In genomic region chr8:128223522-128223921, GRCm38 (mm10) we compare ENCODE assay signal across 16 mouse cellular contexts.
DNase-seq lines count a peak whose midpoint lies in the region; ATAC-seq and TF ChIP-seq lines count a peak whose summit lies in the region.
"Had no signal": no experiment of that assay in that cellular context is flagged by ENCODE, and none has a peak within 500 bp of the region (broad histone marks: within the 10 kb centered on the region; RNA-seq: fewer than 3 reads in every experiment).

No protein-coding gene starts in this region.

- no peak overlapping the region for H3K4me2 ChIP-seq in kidney, postnatal 0 days (ENCODE audit: low read length)
- H3K4me2 ChIP-seq in heart, postnatal 0 days (ENCODE audit: low read depth, low read length), result no peak overlapping the region
- H3K4me2 ChIP-seq: forebrain, embryonic 13.5 days; limb, embryonic 12.5 days; liver, embryonic 15.5 days had no signal

- H3K27ac ChIP-seq in kidney, postnatal 0 days, result no peak overlapping the region
- peak overlapping the region; percentile 39; the same call in 1 of the 2 replicates for H3K27ac ChIP-seq in heart, postnatal 0 days (ENCODE audit: low read depth)
- H3K27ac ChIP-seq: forebrain, embryonic 13.5 days; hindbrain, postnatal 0 days; limb, embryonic 12.5 days; liver, embryonic 15.5 days had no signal

- H3K4me1 ChIP-seq in kidney, postnatal 0 days (replicated peaks; ENCODE audit: insufficient read depth, low read length), result no peaks in the 10 kb centered on the region
- H3K4me1 ChIP-seq in heart, postnatal 0 days (ENCODE audit: control insufficient read depth, insufficient read depth), result peaks cover 32% of the 10 kb centered on the region
- H3K4me1 ChIP-seq: forebrain, embryonic 13.5 days; limb, embryonic 12.5 days; liver, embryonic 15.5 days had no signal

- ATAC-seq in kidney, postnatal 0 days (replicated peaks; ENCODE audit: low FRiP score, low read depth), result no peak
- ATAC-seq in heart, postnatal 0 days (ENCODE audit: insufficient read depth, low read depth), result peak; percentile 56
- ATAC-seq: forebrain, embryonic 13.5 days; hindbrain, postnatal 0 days had no signal

- H3K9ac ChIP-seq in kidney, postnatal 0 days (ENCODE audit: low read depth, low read length), result no peak overlapping the region
- H3K9ac ChIP-seq in heart, postnatal 0 days (replicated peaks; ENCODE audit: low read depth, low read length), result no peak overlapping the region
- H3K9ac ChIP-seq: forebrain, embryonic 13.5 days; limb, embryonic 12.5 days; liver, embryonic 15.5 days had no signal

- no peaks in the 10 kb centered on the region for H3K36me3 ChIP-seq in kidney, postnatal 0 days (ENCODE audit: insufficient read depth, low read length)
- H3K36me3 ChIP-seq in heart, postnatal 0 days (replicated peaks; ENCODE audit: control insufficient read depth, insufficient read depth, low read length), result no peaks in the 10 kb centered on the region
- H3K36me3 ChIP-seq: limb, embryonic 12.5 days; liver, embryonic 15.5 days had no signal

- no peak for TF ChIP-seq CTCF in kidney, postnatal 0 days (IDR thresholded peaks at IDR 0.05; ENCODE audit: low read depth)
- no peak for TF ChIP-seq CTCF in heart, postnatal 0 days (IDR thresholded peaks at IDR 0.05; ENCODE audit: low read depth)

- no peak overlapping the region for H3K4me3 ChIP-seq in kidney, postnatal 0 days (replicated peaks; ENCODE audit: low read depth, low read length)
- H3K4me3 ChIP-seq in heart, postnatal 0 days (ENCODE audit: low read depth, low read length), result no peak overlapping the region
- H3K4me3 ChIP-seq: forebrain, embryonic 13.5 days; limb, embryonic 12.5 days; liver, embryonic 15.5 days; megakaryocyte, embryonic 14.5 days had no signal

- H3K27me3 ChIP-seq in kidney, postnatal 0 days (ENCODE audit: insufficient read depth, low read length), result no peaks in the 10 kb centered on the region
- H3K27me3 ChIP-seq in heart, postnatal 0 days (ENCODE audit: control insufficient read depth, insufficient read depth, low read length), result no peaks in the 10 kb centered on the region
- H3K27me3 ChIP-seq: forebrain, embryonic 13.5 days; limb, embryonic 12.5 days; liver, embryonic 15.5 days; megakaryocyte, embryonic 14.5 days had no signal

- no peaks in the 10 kb centered on the region for H3K9me3 ChIP-seq in kidney, postnatal 0 days (replicated peaks; ENCODE audit: low read length)
- H3K9me3 ChIP-seq in heart, postnatal 0 days (replicated peaks; ENCODE audit: control insufficient read depth, low read length), result no peaks in the 10 kb centered on the region
- H3K9me3 ChIP-seq: forebrain, embryonic 13.5 days; limb, embryonic 12.5 days; liver, embryonic 15.5 days; megakaryocyte, embryonic 14.5 days had no signal

- DNase-seq in cerebellum, postnatal 10 days, result peak; percentile 12
- DNase-seq in cerebellum, adult 11-12 months, result no peak
- peak; percentile 9 for DNase-seq in kidney, postnatal 0 days (ENCODE audit: low spot score)
- DNase-seq in kidney, postnatal 25 days, result no peak
- DNase-seq in CD4-positive, CD25-positive, alpha-beta regulatory T cell, adult 2 months (ENCODE audit: low read depth, low spot score), result peak; percentile 8
- DNase-seq in heart, postnatal 0 days (ENCODE audit: low spot score), result peak; percentile 73
- no peak for DNase-seq in right cerebral cortex, adult 2 months (ENCODE audit: low spot score in 2 of 2)
- no peak for DNase-seq in right cerebral cortex, postnatal 14 days
- DNase-seq: cerebellum, adult 11 months; retina, postnatal 1 day; thymus, postnatal 14 days had no signal

- TF ChIP-seq EP300 in heart, postnatal 0 days (IDR thresholded peaks at IDR 0.05; ENCODE audit: low read depth), result no peak

Comparison
In these comparisons a context has a peak if more than half of its experiments do, and no peak if none do; other contexts are left out.
1. DNase-seq: peak in cerebellum, postnatal 10 days (2 of 2), kidney, postnatal 0 days (single experiment), CD4-positive, CD25-positive, alpha-beta regulatory T cell, adult 2 months (single experiment) and heart, postnatal 0 days (single experiment); none in cerebellum, adult 11-12 months (single experiment), kidney, postnatal 25 days (0 of 2), right cerebral cortex, adult 2 months (0 of 2) and right cerebral cortex, postnatal 14 days (single experiment).